Mouse (Mus musculus) B cell, adult 62 days (primary cell): ENCODE results near the gene 1700017D01Rik. TPM values are rescaled to one million over a fixed set of nuclear protein-coding genes. Genes with fewer than 3 reads are reported as not detected.

Experiments
- total RNA-seq: library from RNA; stranded (reverse); gene quantifications from 4 replicates; pipeline ENCODE4 v1.2.4, GENCODE M21; 2023

The 1700017D01Rik gene
- total RNA-seq, result 0.21 TPM in 1 of 4 replicates, not detected in the others

GRCm38 (mm10) chr19:11130776-11131175 lies at the start of gene 1700017D01Rik:
Gene 1700017D01Rik (minus strand): TSS chr19:11130876.

GRCm38 (mm10) chr19:11165172-11165571 lies 34.5 kb upstream of the 1700017D01Rik start, which contains the start of gene 1700025F22Rik:
Gene 1700025F22Rik (minus strand): TSS chr19:11165320.

DNA sequence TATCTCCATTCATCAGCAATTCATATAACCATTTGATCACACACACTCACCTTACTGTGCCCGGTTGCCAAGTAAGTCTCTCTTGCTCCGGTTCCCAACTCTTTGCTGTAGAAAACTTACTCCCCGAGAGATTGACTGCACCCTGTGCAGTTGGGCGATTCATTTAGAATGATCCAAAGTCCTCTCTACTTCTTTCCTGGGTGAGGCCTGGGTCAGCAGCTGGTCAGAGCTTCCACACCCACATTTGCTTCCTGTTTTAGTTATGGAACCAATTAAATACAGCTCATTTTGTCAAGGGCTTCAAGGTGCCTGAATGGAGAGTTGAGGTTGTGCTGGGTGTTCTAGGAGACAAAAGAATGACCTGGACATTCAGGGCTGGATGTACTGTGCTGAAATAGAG lies 49.7 kb downstream of the 1700017D01Rik start, which contains the start of gene Ms4a8a:
TSS of gene Ms4a8a (minus strand) at position 169 of the 400 bp plus-strand sequence.

Other genes starting within 250 kb of the 1700017D01Rik start
- 24.4 to 29.2 TPM (median 25.2 TPM) in 4 replicates for gene Tmem109, start 248.9 kb downstream of the 1700017D01Rik start, total RNA-seq
- 107 to 138 TPM (median 121 TPM) in 4 replicates for gene Prpf19, start 235.6 kb downstream of the 1700017D01Rik start, total RNA-seq
- gene Zp1, start 210.2 kb downstream of the 1700017D01Rik start, total RNA-seq, result not detected in 4 replicates
- not detected in 4 replicates for gene Ptgdr2, start 193.7 kb downstream of the 1700017D01Rik start, total RNA-seq
- 42.0 to 48.4 TPM (median 45.5 TPM) in 4 replicates for gene Ccdc86, start 181.6 kb downstream of the 1700017D01Rik start, total RNA-seq
- gene Ms4a10, start 156.2 kb downstream of the 1700017D01Rik start, total RNA-seq, result not detected in 4 replicates
- not detected in 4 replicates for gene Ms4a15, start 137.6 kb downstream of the 1700017D01Rik start, total RNA-seq
- not detected in 4 replicates for gene Ms4a18, start 112.8 kb downstream of the 1700017D01Rik start, total RNA-seq
- gene Ms4a8a, start 49.8 kb downstream of the 1700017D01Rik start, total RNA-seq, result 0.75 to 0.85 TPM in 2 of 4 replicates, not detected in the others
- gene 1700025F22Rik, start 34.4 kb upstream of the 1700017D01Rik start, total RNA-seq, result not detected in 4 replicates
- not detected in 4 replicates for gene Ms4a13, start 65.9 kb upstream of the 1700017D01Rik start, total RNA-seq
- 0.55 to 1.2 TPM (median 0.81 TPM) in 4 replicates for gene Ms4a12, start 101.6 kb upstream of the 1700017D01Rik start, total RNA-seq
- 679 to 695 TPM (median 691 TPM) in 4 replicates for gene Ms4a1, start 135.4 kb upstream of the 1700017D01Rik start, total RNA-seq
- not detected in 4 replicates for gene Ms4a5, start 153.0 kb upstream of the 1700017D01Rik start, total RNA-seq
- 0.54 to 1.1 TPM (median 0.64 TPM) in 4 replicates for gene Ms4a14, start 183.6 kb upstream of the 1700017D01Rik start, total RNA-seq
- gene Ms4a7, start 205.3 kb upstream of the 1700017D01Rik start, total RNA-seq, result 1.8 to 2.7 TPM (median 2.3 TPM) in 4 replicates
- gene Ms4a4a, start 244.6 kb upstream of the 1700017D01Rik start, total RNA-seq, result 1.0 to 1.5 TPM (median 1.2 TPM) in 4 replicates